Mouse (Mus musculus) kidney, adult 10 weeks (tissue): ENCODE measurements around the gene Zfp989. TPM values are rescaled to one million over a fixed set of nuclear protein-coding genes. Genes with fewer than 3 reads are reported as not detected.

ENCODE experiments used
- polyA plus RNA-seq: library from polyadenylated mRNA; stranded (reverse); fragments of 350-450 nt; fragmentation: Illumina TruSeq; extraction: RNeasy Lipid Tissue Mini Kit (QIAGEN cat#74804); gene quantifications from one replicate; pipeline ENCODE4 v1.2.3, GENCODE M21; 2014; ENCODE audit warnings: low read depth, low replicate concordance

Zfp989 gene
- not detected for polyA plus RNA-seq

DNA sequence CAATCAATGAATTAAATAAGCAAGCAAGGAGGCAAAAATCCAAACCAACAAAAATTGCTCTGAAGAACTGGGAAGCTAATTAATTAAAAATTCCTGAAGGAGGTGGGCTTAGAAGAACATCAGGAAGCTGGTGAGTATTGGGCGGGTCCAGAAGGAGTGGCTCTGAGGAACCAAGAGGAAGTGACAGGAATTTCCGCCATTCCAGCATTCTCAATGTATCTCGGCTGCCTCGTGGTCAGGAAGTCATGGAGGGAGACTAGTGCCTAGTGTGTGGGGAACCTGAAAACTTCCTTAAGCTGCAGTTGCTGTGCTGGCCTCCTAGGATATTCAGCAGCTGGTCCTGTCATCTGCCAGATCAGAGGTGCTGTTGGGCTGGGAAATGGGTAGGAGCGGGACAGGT lies at the start of gene Zfp989:
Gene Zfp989, plus strand, starts transcription at position 220 of the 400 bp plus-strand sequence.

DNA sequence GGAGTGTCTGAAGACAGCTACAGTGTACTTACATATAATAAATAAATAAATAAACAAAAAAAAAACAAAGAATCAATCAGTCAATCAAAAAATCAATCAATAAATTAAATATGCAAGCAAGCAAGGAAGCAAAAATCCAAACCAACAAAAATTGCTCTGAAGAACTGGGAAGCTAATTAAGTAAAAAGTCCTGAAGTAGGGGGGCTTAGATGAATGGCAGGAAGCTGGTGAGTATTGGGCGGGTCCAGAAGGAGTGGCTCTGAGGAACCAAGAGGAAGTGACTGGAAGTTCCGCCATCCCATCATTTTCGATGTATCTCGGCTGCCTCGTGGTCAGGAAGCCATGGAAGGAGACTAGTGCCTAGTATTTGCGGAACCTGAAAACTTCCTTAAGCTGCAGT lies 49.8 kb downstream of the Zfp989 start, which contains the start of gene Rex2:
Gene Rex2, plus strand, starts transcription at position 301 of the 400 bp plus-strand sequence.

Other genes with a start within 250 kb of the Zfp989 start
- not detected for gene Gm21411, start 62.4 kb upstream of the Zfp989 start, polyA plus RNA-seq
- not detected for gene Rex2, start 49.9 kb downstream of the Zfp989 start, polyA plus RNA-seq
- 23.8 TPM for gene Zfp991, start 160.1 kb downstream of the Zfp989 start, polyA plus RNA-seq